Mouse (Mus musculus): ENCODE results near the gene Tmem132e.
A peak's percentile ranks its signal among the peaks of the same experiment; 100 is the strongest.

Tmem132e gene

DNA sequence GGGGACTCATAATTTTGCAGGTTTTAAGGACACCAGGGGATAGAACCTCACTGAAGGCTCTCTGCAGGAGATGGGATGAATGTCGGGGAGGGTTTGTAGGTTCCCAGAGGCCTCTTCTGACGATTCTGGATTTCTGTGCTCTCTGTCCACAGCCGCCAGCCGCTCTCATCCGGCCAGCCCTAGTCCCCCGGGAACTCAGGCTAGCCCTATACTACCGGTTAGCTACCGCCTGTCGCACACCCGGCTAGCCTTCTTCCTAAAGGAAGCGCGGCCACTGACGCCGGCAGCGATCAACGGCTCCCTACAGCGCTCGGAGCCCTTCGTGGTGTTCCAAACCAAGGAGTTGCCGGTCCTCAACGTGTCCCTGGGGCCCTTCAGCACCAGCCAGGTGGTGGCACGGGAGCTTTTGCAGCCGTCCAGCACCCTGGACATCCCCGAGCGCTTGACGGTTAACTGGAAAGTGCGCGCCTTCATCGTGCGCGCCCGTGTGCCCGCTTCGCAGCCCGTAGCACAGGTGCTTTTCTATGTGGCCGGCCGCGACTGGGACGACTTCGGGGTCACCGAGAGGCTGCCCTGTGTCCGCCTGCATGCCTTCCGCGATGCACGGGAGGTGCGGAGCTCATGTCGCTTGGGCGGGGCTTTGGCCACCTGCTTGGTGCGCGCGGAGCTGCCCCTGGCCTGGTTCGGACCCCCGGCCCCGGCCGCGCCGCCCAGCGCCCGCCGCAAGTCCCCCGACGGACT is 45.6 kb downstream of the Tmem132e start:
- no peak for DNase-seq

DNA sequence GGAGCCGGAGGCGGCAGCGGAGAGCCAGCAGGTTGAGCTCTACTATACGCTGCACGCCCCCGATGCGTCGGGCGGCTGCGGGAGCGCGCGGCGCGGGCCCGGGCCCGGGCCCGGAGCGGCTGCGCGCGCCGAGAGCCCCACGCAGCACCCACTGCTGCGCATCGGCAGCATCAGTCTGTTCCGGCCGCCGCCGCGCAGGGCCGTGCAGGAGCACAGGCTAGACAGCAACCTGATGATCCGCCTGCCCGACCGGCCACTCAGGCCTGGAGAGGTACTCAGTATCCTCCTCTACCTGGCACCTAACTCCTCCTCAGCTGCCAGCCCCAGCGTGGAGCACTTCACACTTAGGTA is 46.1 kb downstream of the Tmem132e start:
- no peak for DNase-seq

DNA sequence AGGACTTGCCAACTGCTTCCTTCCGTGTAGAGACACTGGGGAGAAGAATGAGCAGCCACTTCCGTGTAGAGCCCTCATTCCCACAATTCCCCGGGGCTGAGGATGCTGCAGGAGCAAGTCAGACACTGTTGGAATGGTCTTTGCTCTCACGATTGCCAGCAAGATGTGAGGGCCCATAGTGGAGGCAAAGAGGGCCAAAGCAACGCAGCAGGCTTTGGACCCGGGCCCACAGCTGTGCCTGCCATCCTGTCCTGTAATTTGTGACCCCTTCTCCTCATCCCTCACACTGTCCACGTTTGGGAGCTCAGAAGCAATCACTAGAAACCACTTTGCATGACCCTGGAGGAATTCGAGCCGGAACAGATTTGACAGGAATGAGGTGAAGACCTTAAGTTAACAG is 59.8 kb downstream of the Tmem132e start:
- DNase-seq = no peak

DNA sequence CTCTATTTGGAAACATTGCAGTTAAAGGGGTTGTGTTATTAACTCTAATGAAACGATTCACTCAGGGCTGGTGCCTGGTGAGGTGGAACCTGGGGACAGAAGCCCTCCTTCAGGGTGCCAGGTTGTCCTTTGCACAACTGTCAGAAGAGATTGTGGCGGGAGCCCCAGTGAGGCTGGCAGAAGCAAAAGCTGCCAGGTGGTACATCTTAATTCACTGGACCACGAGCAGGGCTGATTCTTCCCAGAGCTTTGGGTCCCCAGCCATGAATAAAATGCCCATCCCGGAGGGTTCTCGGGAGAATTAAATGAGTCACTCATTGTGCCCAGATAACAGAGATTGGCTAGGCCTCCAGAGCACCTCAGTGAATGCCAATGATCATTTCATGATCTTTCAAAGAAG is 63.8 kb downstream of the Tmem132e start:
- DNase-seq = no peak

DNA sequence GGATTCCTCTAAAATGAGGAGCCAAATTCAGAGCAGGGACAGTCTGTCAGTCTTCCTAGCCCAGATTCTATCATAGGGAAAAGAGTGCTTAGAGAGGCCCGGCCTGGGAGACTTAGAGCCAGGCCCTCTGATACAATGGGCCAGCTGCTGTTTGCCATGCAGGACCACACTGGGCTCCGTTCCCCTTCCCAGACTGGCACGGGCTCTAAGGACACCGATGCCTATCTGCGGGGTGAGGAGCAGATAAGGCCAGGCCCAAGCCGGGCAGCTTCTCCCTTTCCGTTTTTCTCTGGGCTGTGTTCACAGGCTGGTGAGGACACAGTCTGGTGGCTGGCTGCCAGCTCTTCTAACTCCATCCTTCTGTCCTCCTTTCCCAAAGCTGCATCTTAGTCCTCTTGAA is 64.5 kb downstream of the Tmem132e start:
- no peak for DNase-seq

DNA sequence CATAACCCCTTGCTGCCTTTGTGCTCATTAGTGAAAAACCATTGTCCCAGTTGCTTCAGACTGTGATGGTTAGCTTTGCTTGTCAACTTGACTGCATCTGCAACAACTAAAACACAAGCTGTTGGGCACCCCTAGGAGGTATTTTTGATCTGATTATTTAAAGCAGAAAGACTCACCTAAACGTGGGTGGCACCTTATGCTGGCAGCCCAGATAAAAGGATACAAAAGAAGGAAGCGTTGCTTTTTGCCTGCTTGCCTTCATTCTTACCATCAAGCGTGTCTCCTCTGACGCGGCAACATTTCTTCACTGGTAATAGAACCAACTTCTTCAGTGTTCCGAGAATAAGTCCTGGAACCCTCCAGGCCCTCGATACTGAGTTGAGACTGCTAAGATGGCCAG is 72.6 kb downstream of the Tmem132e start:
- DNase-seq = no peak

DNA sequence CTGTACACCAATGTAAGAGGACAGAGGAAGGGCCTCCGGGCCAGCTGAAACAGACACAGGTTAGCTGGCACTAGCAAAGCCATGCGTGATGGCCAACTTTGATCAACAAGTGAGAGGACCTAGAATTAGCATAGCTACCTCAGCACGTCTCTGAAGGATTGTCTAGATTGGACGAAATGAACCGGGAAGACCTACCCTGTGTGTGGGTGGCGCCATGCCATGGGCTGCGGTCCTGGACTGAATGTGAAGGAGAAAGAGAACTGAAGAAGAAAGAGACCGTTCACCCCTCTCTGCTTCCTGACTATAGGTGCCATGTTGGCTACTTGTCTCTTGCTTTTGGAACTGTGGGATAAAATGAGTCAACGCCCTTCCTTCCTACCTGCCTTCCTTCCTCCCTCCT is 76.8 kb downstream of the Tmem132e start:
- DNase-seq = no peak

DNA sequence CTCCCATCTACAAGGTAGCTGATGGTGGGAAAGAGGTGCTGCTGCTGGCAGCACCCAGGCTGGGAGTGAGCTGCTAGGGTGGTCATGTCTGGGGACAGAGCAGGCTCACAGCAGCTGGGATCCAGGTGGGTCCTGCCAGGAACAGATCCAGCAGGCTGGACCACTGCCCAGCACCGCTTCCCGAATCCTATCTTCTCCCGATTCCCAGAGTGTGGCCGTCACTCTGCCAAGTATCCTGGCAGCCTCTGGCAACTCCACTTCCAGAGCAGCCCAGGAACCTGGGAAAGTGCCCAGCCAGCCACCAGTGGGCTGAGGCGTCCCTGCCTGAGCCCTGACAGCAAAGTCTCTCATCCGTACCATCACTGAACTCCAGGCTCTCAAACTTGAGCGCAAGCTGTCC is 78.5 kb downstream of the Tmem132e start:
- DNase-seq = no peak

DNA sequence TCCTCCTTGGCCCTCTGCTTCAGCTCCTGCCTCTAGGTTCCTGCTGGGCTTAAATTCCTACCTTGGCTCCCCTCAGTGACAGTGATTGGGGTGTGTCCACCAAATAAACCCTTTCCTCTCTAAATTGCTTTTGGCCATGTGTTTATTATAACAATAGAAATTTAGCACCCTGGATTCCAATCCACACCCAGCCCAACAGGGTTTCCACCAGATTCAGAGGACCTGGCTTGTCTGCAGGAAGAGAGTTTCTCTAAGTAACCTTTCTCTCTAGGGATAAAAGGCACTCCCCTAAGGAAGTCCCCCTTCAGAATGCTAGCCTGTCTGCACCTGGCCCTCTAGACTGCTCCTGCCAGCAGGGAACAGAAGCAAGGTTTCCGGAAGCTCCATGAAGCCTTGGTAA is 82.4 kb downstream of the Tmem132e start:
- DNase-seq = no peak

DNA sequence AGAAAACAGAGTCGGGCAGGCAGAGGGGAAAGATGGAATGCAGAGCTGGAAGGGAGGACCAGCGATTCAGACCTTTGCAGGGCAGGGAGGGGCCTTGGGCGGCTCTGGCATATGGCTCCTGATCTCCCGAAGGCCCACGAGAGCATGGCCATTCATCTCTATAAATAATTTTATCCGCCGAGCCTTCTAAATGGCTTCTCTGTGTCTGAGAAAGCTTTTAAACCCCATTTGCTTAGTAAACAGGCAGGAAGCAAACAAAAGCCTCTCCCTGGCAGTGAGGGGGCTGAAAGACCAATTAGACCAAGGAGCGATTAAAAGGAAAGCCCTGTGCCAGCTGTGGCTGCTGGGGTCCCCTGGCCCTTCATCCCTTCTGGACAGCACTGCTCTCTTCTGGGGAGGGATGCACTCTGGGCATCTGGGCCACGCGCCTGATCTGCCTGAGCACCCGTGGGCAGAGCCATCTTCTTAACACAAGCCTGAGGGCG is 84.5 kb downstream of the Tmem132e start:
- DNase-seq = peak in 1 of 2 experiments; percentile 24

DNA sequence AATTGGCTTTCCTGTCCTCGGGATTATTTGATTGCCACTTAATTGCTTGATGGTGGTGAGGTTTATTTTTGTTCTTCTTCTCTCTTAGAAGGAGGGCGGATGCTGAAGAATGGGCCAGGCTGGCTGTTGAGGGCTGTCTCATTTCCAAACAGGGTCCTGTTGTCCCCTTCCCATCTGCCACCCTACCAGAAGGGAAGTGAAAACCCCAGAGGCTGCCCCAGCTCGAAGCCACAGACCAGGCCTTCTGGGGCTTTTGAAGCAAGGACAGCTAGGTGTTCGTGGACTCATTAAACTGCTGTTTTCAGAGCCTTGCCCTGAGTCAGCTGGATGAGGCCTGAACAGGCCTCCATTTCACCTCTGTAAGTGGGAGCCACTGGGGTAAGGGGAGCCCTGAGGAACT is 87.4 kb downstream of the Tmem132e start:
- DNase-seq = peak in 1 of 2 experiments; percentile 4

DNA sequence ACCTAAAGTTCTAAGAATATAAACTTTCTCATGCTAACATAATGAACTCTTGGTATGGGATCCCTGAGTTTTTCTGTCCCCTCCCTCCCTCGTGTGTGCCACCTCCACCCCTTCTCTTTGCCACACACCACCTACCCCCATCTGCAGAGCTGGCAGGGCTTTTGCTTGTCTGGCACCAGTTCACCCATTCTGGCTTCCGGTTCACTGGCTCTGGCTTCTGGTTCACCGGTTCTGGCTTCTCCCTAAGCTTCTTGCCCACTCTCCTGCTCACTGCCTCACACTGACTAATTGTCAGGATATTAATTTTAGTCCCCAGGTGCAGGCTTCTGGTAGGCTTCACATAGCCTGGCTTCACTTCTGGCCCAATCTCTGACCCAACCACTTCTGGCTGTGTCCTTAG is 88.7 kb downstream of the Tmem132e start:
- no peak for DNase-seq

DNA sequence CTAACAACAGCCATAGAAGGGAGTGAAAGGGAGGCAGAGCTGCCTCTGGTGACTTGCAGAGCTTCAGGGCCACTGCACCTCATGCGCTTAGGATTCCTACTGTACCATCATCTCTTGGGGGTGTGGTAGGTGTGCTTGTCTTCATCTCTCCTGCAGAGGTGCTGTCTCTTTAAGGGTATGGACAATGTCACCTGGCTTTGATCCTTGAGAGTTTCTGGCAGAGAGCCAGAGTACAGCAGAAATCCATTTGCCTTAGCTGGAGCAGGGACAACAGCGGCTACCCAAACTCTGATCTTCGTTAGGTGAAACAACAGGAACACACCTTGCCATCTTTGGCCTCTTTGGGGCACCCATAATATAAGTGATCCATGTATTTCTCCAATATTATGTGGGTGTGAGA is 92.2 kb downstream of the Tmem132e start:
- DNase-seq = no peak

DNA sequence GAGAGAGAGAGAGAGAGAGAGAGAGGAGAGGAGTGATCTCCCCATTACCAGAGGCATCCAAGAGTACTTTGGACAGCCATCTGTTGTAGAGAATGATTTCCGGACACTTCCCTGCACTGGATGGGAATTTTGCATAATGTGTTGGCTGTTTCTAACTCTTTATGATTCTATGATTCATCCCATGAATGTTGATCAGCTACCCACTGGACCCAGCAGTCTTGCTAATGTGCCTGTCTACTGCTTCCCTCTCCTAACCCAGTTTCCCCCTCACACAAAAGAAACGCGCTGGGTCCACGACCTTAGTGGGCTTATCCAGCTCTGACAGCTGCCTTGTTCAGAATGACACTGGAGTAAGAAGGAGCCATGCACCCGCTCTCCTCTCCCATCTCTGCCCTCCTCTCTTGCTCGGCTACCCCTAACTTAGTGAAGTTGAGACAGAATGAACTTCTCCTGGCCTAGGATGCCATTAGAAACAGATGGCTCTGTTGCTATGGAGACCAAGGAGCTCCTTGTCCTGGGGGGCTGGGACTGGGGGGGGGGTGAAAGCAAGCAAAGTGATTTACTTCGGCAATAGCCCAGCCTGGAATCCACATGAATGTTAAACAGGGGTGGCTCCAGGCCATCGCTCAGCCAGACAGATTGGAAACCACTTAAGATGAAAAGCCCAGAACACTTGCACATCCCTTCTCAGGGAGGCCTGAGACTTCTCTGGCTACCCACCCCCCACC is 98.8 kb downstream of the Tmem132e start:
- DNase-seq = no peak

DNA sequence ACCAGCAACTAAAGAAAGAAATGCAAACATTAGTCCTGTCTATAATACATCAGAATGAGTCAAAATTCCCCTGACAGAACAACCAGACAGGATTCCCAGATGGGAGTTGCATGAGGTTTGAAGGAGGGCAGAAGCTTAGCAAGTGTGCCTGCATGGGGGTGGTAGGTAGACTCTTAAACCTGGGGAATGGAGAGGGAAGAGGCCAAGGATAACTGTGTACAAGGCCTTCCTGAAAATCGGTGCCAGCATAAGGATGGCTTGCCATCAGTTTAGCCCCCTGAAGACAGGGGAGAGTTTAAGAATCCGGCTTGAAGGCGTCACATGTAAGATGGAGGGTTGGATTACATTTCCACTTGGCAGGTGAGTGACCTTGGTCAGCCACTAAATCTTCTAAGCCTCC is 102.2 kb downstream of the Tmem132e start:
- no peak for DNase-seq

All from kidney, postnatal 25 days (tissue).